Mouse (Mus musculus): ENCODE measurements around the gene Olfr560. TPM values are rescaled to one million over a fixed set of nuclear protein-coding genes. Genes with fewer than 3 reads are reported as not detected.

The Olfr560 gene
- not detected in 2 replicates for polyA plus RNA-seq (2016; fragmentation: Nextera tagmentation; extraction: Ambion mirVana)

- Histone ChIP-seq H3K4me2 (no peak within 1 kb of the TSS), H3K9ac (no peak within 1 kb of the TSS), H3K36me3 (no peaks in the 10 kb centered on the region), H3K9me3 (replicated peaks) (no peaks in the 10 kb centered on the region), H3K4me1 (no peaks in the 10 kb centered on the region), H3K4me3 (no peak within 1 kb of the TSS), H3K27me3 (replicated peaks) (no peaks in the 10 kb centered on the region), H3K27ac (no peak within 1 kb of the TSS)
- ATAC-seq: no peak
- 68% methylated on average over 4 of the region's 4 CpGs for WGBS (ENCODE audit: insufficient replicate concordance)
These were observed at the start of gene Olfr560, which contains the start of gene Olfr78 for GRCm38 (mm10) chr7:102759266-102759665. TSS of gene Olfr560 (minus strand) at chr7:102759366. TSS of gene Olfr78 (minus strand) at chr7:102759471.

- no peak within 1 kb of the TSS for H3K9ac ChIP-seq
- H3K9me3 ChIP-seq (replicated peaks): no peaks in the 10 kb centered on the region
- no peak within 1 kb of the TSS for H3K4me3 ChIP-seq
- no peaks in the 10 kb centered on the region for H3K4me1 ChIP-seq
- ATAC-seq: no peak
- no peaks in the 10 kb centered on the region for H3K36me3 ChIP-seq
- H3K27me3 ChIP-seq (replicated peaks): no peaks in the 10 kb centered on the region
- no peak within 1 kb of the TSS for H3K27ac ChIP-seq
- no peak within 1 kb of the TSS for H3K4me2 ChIP-seq
These were observed 44.0 kb upstream of the Olfr560 start, which contains the start of gene Olfr564 for GRCm38 (mm10) chr7:102803180-102803579. TSS of gene Olfr564 (plus strand) at chr7:102803480.

GRCm38 (mm10) chr7:102770921-102771320 lies 11.8 kb upstream of the Olfr560 start, which contains the start of gene Olfr561:
TSS of gene Olfr561 (plus strand) at chr7:102771221.
- no peaks in the 10 kb centered on the region for H3K4me1 ChIP-seq
- ATAC-seq: no peak
- no peaks in the 10 kb centered on the region for H3K9me3 ChIP-seq (replicated peaks)
- H3K27me3 ChIP-seq (replicated peaks): no peaks in the 10 kb centered on the region
- H3K36me3 ChIP-seq: no peaks in the 10 kb centered on the region
- H3K4me3 ChIP-seq: no peak within 1 kb of the TSS
- H3K9ac ChIP-seq: no peak within 1 kb of the TSS
- WGBS (ENCODE audit: insufficient replicate concordance): 33% methylated on average over 2 of the region's 2 CpGs
- H3K27ac ChIP-seq: no peak within 1 kb of the TSS
- no peak within 1 kb of the TSS for H3K4me2 ChIP-seq

GRCm38 (mm10) chr7:102752086-102752485 lies 7.1 kb downstream of the Olfr560 start:
- Histone ChIP-seq H3K4me3 (no peak overlapping the region), H3K9me3 (replicated peaks) (no peaks in the 10 kb centered on the region), H3K27ac (no peak overlapping the region), H3K9ac (no peak overlapping the region), H3K27me3 (replicated peaks) (no peaks in the 10 kb centered on the region), H3K36me3 (no peaks in the 10 kb centered on the region), H3K4me1 (no peaks in the 10 kb centered on the region), H3K4me2 (no peak overlapping the region)
- no peak for ATAC-seq
- 11% methylated on average over 1 of the region's 1 CpGs for WGBS (ENCODE audit: insufficient replicate concordance)

- H3K9me3 ChIP-seq (replicated peaks): no peaks in the 10 kb centered on the region
- no peak overlapping the region for H3K4me2 ChIP-seq
- no peak overlapping the region for H3K27ac ChIP-seq
- 42% methylated on average over 2 of the region's 2 CpGs for WGBS (ENCODE audit: insufficient replicate concordance)
- no peaks in the 10 kb centered on the region for H3K4me1 ChIP-seq
- H3K4me3 ChIP-seq: no peak overlapping the region
- no peak overlapping the region for H3K9ac ChIP-seq
- H3K36me3 ChIP-seq: no peaks in the 10 kb centered on the region
- no peaks in the 10 kb centered on the region for H3K27me3 ChIP-seq (replicated peaks)
- ATAC-seq: no peak
These were observed 21.5 kb downstream of the Olfr560 start for GRCm38 (mm10) chr7:102737705-102738104.

GRCm38 (mm10) chr7:102733793-102734192 lies 25.4 kb downstream of the Olfr560 start:
- H3K9ac ChIP-seq: no peak overlapping the region

GRCm38 (mm10) chr7:102727391-102727790 lies 31.8 kb downstream of the Olfr560 start, which contains the start of gene Olfr559:
TSS of gene Olfr559 (minus strand) at chr7:102727491.
- H3K27me3 ChIP-seq (replicated peaks): no peaks in the 10 kb centered on the region
- H3K9me3 ChIP-seq (replicated peaks): no peaks in the 10 kb centered on the region
- H3K36me3 ChIP-seq: no peaks in the 10 kb centered on the region
- no peak within 1 kb of the TSS for H3K4me3 ChIP-seq
- H3K4me1 ChIP-seq: no peaks in the 10 kb centered on the region
- H3K27ac ChIP-seq: no peak within 1 kb of the TSS
- ATAC-seq: no peak
- no peak within 1 kb of the TSS for H3K4me2 ChIP-seq
- no peak within 1 kb of the TSS for H3K9ac ChIP-seq

More at GRCm38 (mm10) chr7:102733793-102734192, 25.4 kb downstream of the Olfr560 start:
- WGBS (ENCODE audit: insufficient replicate concordance): 60% methylated on average over 1 of the region's 1 CpGs
- Histone ChIP-seq H3K27me3 (replicated peaks) (no peaks in the 10 kb centered on the region), H3K9me3 (replicated peaks) (no peaks in the 10 kb centered on the region), H3K36me3 (no peaks in the 10 kb centered on the region), H3K4me2 (no peak overlapping the region), H3K4me1 (no peaks in the 10 kb centered on the region), H3K4me3 (no peak overlapping the region), H3K27ac (no peak overlapping the region)
- no peak for ATAC-seq

- H3K27ac ChIP-seq: no peak within 1 kb of the TSS
- H3K4me2 ChIP-seq: no peak within 1 kb of the TSS
- no peaks in the 10 kb centered on the region for H3K36me3 ChIP-seq
- WGBS (ENCODE audit: insufficient replicate concordance): 30% methylated on average over 1 of the region's 1 CpGs
- H3K4me1 ChIP-seq: no peaks in the 10 kb centered on the region
- ATAC-seq: no peak
- H3K9ac ChIP-seq: no peak within 1 kb of the TSS
- no peaks in the 10 kb centered on the region for H3K27me3 ChIP-seq (replicated peaks)
- H3K4me3 ChIP-seq: no peak within 1 kb of the TSS
- H3K9me3 ChIP-seq (replicated peaks): no peaks in the 10 kb centered on the region
These were observed 40.2 kb downstream of the Olfr560 start, which contains the start of gene Olfr33 for GRCm38 (mm10) chr7:102718970-102719369. TSS of gene Olfr33 (minus strand) at chr7:102719070.

GRCm38 (mm10) chr7:102701915-102702314 lies 57.3 kb downstream of the Olfr560 start, which contains the start of gene Olfr558:
TSS of gene Olfr558 (plus strand) at chr7:102702215.
- Histone ChIP-seq H3K27ac (no peak within 1 kb of the TSS), H3K27me3 (replicated peaks) (no peaks in the 10 kb centered on the region), H3K4me3 (no peak within 1 kb of the TSS), H3K4me2 (no peak within 1 kb of the TSS), H3K9me3 (replicated peaks) (no peaks in the 10 kb centered on the region), H3K36me3 (no peaks in the 10 kb centered on the region), H3K4me1 (no peaks in the 10 kb centered on the region), H3K9ac (no peak within 1 kb of the TSS)
- ATAC-seq: no peak

Other genes with a start within 250 kb of the Olfr560 start
- gene Olfr547, start 224.6 kb downstream of the Olfr560 start, polyA plus RNA-seq (2016; fragmentation: Nextera tagmentation; extraction: Ambion mirVana): not detected in 2 replicates
- not detected in 2 replicates for gene Olfr548-ps1, start 218.5 kb downstream of the Olfr560 start, polyA plus RNA-seq (2016; fragmentation: Nextera tagmentation; extraction: Ambion mirVana)
- gene Olfr549, start 209.5 kb downstream of the Olfr560 start, polyA plus RNA-seq (2016; fragmentation: Nextera tagmentation; extraction: Ambion mirVana): not detected in 2 replicates
- 0.49 and 0.62 TPM in 2 replicates for gene Trim21, start 193.9 kb downstream of the Olfr560 start, polyA plus RNA-seq (2016; fragmentation: Nextera tagmentation; extraction: Ambion mirVana)
- not detected in 2 replicates for gene Olfr550, start 187.9 kb downstream of the Olfr560 start, polyA plus RNA-seq (2016; fragmentation: Nextera tagmentation; extraction: Ambion mirVana)
- gene Olfr551, start 167.5 kb downstream of the Olfr560 start, polyA plus RNA-seq (2016; fragmentation: Nextera tagmentation; extraction: Ambion mirVana): not detected in 2 replicates
- not detected in 2 replicates for gene Olfr552, start 161.6 kb downstream of the Olfr560 start, polyA plus RNA-seq (2016; fragmentation: Nextera tagmentation; extraction: Ambion mirVana)
- not detected in 2 replicates for gene Olfr553, start 141.1 kb downstream of the Olfr560 start, polyA plus RNA-seq (2016; fragmentation: Nextera tagmentation; extraction: Ambion mirVana)
- not detected in 2 replicates for gene Olfr554, start 120.9 kb downstream of the Olfr560 start, polyA plus RNA-seq (2016; fragmentation: Nextera tagmentation; extraction: Ambion mirVana)
- not detected in 2 replicates for gene Olfr555, start 100.5 kb downstream of the Olfr560 start, polyA plus RNA-seq (2016; fragmentation: Nextera tagmentation; extraction: Ambion mirVana)
- not detected in 2 replicates for gene Olfr556, start 94.5 kb downstream of the Olfr560 start, polyA plus RNA-seq (2016; fragmentation: Nextera tagmentation; extraction: Ambion mirVana)
- 2.2 and 2.7 TPM in 2 replicates for gene Trim68, start 72.0 kb downstream of the Olfr560 start, polyA plus RNA-seq (2016; fragmentation: Nextera tagmentation; extraction: Ambion mirVana)
- not detected in 2 replicates for gene Olfr557, start 63.5 kb downstream of the Olfr560 start, polyA plus RNA-seq (2016; fragmentation: Nextera tagmentation; extraction: Ambion mirVana)
- gene Olfr558, start 57.2 kb downstream of the Olfr560 start, polyA plus RNA-seq (2016; fragmentation: Nextera tagmentation; extraction: Ambion mirVana): not detected in 2 replicates
- not detected in 2 replicates for gene Olfr33, start 40.3 kb downstream of the Olfr560 start, polyA plus RNA-seq (2016; fragmentation: Nextera tagmentation; extraction: Ambion mirVana)
- not detected in 2 replicates for gene Olfr559, start 31.9 kb downstream of the Olfr560 start, polyA plus RNA-seq (2016; fragmentation: Nextera tagmentation; extraction: Ambion mirVana)
- not detected in 2 replicates for gene Olfr78, start 105 bp upstream of the Olfr560 start, polyA plus RNA-seq (2016; fragmentation: Nextera tagmentation; extraction: Ambion mirVana)
- gene Olfr561, start 11.9 kb upstream of the Olfr560 start, polyA plus RNA-seq (2016; fragmentation: Nextera tagmentation; extraction: Ambion mirVana): not detected in 2 replicates
- gene Olfr564, start 44.1 kb upstream of the Olfr560 start, polyA plus RNA-seq (2016; fragmentation: Nextera tagmentation; extraction: Ambion mirVana): not detected in 2 replicates
- not detected in 2 replicates for gene Olfr566, start 99.4 kb upstream of the Olfr560 start, polyA plus RNA-seq (2016; fragmentation: Nextera tagmentation; extraction: Ambion mirVana)
- not detected in 2 replicates for gene Olfr568, start 117.8 kb upstream of the Olfr560 start, polyA plus RNA-seq (2016; fragmentation: Nextera tagmentation; extraction: Ambion mirVana)
- not detected in 2 replicates for gene Olfr569, start 131.5 kb upstream of the Olfr560 start, polyA plus RNA-seq (2016; fragmentation: Nextera tagmentation; extraction: Ambion mirVana)
- not detected in 2 replicates for gene Olfr570, start 135.2 kb upstream of the Olfr560 start, polyA plus RNA-seq (2016; fragmentation: Nextera tagmentation; extraction: Ambion mirVana)
- not detected in 2 replicates for gene Olfr571, start 158.2 kb upstream of the Olfr560 start, polyA plus RNA-seq (2016; fragmentation: Nextera tagmentation; extraction: Ambion mirVana)
- gene Olfr572, start 165.0 kb upstream of the Olfr560 start, polyA plus RNA-seq (2016; fragmentation: Nextera tagmentation; extraction: Ambion mirVana): not detected in 2 replicates
- gene Olfr573-ps1, start 183.2 kb upstream of the Olfr560 start, polyA plus RNA-seq (2016; fragmentation: Nextera tagmentation; extraction: Ambion mirVana): not detected in 2 replicates
- not detected in 2 replicates for gene Olfr574, start 189.1 kb upstream of the Olfr560 start, polyA plus RNA-seq (2016; fragmentation: Nextera tagmentation; extraction: Ambion mirVana)
- not detected in 2 replicates for gene Olfr575, start 199.4 kb upstream of the Olfr560 start, polyA plus RNA-seq (2016; fragmentation: Nextera tagmentation; extraction: Ambion mirVana)
- not detected in 2 replicates for gene Olfr576, start 203.3 kb upstream of the Olfr560 start, polyA plus RNA-seq (2016; fragmentation: Nextera tagmentation; extraction: Ambion mirVana)
- not detected in 2 replicates for gene Olfr577, start 216.6 kb upstream of the Olfr560 start, polyA plus RNA-seq (2016; fragmentation: Nextera tagmentation; extraction: Ambion mirVana)
- not detected in 2 replicates for gene Olfr578, start 230.0 kb upstream of the Olfr560 start, polyA plus RNA-seq (2016; fragmentation: Nextera tagmentation; extraction: Ambion mirVana)

Data from liver, embryonic 12.5 days (tissue).